Mouse (Mus musculus) stomach, adult 2 months (tissue): ENCODE results near the gene Wnt7a. TPM values are rescaled to one million over a fixed set of nuclear protein-coding genes. Genes with fewer than 3 reads are reported as not detected.

Source experiments
- polyA plus RNA-seq: library from polyadenylated mRNA; depleted of rRNA; stranded (reverse); fragments of >200 nt; gene quantifications from 2 replicates; pipeline ENCODE4 v1.2.3, GENCODE M21; 2012; rRNA removed

Gene Wnt7a
- not detected in 2 replicates for polyA plus RNA-seq

GRCm38 (mm10) chr6:91410961-91411368 lies at the start of gene Wnt7a:
Gene Wnt7a, minus strand, starts transcription at chr6:91411363.

Other genes starting within 250 kb of the Wnt7a start
- 40.3 and 46.6 TPM in 2 replicates for gene Fbln2, start 198.9 kb downstream of the Wnt7a start, polyA plus RNA-seq
- gene Chchd4, start 62.2 kb upstream of the Wnt7a start, polyA plus RNA-seq = 1.9 and 2.0 TPM in 2 replicates
- 32.3 and 33.9 TPM in 2 replicates for gene Tmem43, start 62.3 kb upstream of the Wnt7a start, polyA plus RNA-seq
- gene Xpc, start 104.5 kb upstream of the Wnt7a start, polyA plus RNA-seq = 1.5 and 1.8 TPM in 2 replicates
- gene Lsm3, start 104.6 kb upstream of the Wnt7a start, polyA plus RNA-seq = 3.9 and 6.3 TPM in 2 replicates